In genomic region chr8:82863745-82864520, GRCm38 (mm10) we compare ENCODE assay signal across 8 mouse cellular contexts. TPM values are rescaled to one million over a fixed set of nuclear protein-coding genes. Genes with fewer than 3 reads are reported as not detected.
A peak's percentile ranks its signal among the peaks of the same experiment; 100 is the strongest.
DNase-seq lines count a peak whose midpoint lies in the region; ATAC-seq lines count a peak whose summit lies in the region.

No protein-coding gene starts in this region.

- peak overlapping the region; percentile 89 for H3K4me2 ChIP-seq in hindbrain, embryonic 13.5 days

- H3K4me1 ChIP-seq in hindbrain, embryonic 13.5 days (replicated peaks) = peaks cover 33% of the 10 kb centered on the region
- peaks cover 50% of the 10 kb centered on the region for H3K4me1 ChIP-seq in megakaryocyte, embryonic 14.5 days

- H3K27ac ChIP-seq in hindbrain, embryonic 13.5 days = peak overlapping the region; percentile 95

- peak; percentile 63 for DNase-seq in NIH3T3 (ENCODE audit: low read depth)
- peak; percentile 64 for DNase-seq in cerebellum, adult 8-10 months
- DNase-seq in frontal cortex, postnatal 10 days (ENCODE audit: low spot score in 2 of 2) = peak; percentile 32 to 56
- DNase-seq in left cerebral cortex, adult 8-10 months (ENCODE audit: low spot score in 2 of 2) = peak; percentile 40 to 53
- DNase-seq in right cerebral cortex, postnatal 25 days = peak; percentile 52

- WGBS in hindbrain, embryonic 13.5 days = under 1% methylated on average over 72 of the region's 80 CpGs

- ATAC-seq in hindbrain, embryonic 13.5 days (ENCODE audit: low FRiP score) = peak; percentile 83
- no peak for ATAC-seq in activated CD4-positive, CD25-positive, alpha-beta regulatory T cell, adult 4 months

- peak overlapping the region; percentile 84 for H3K4me3 ChIP-seq in hindbrain, embryonic 13.5 days
- H3K4me3 ChIP-seq in megakaryocyte, embryonic 14.5 days (replicated peaks) = peak overlapping the region; percentile 100

- peak overlapping the region; percentile 93 for H3K9ac ChIP-seq in hindbrain, embryonic 13.5 days

- no peaks in the 10 kb centered on the region for H3K36me3 ChIP-seq in hindbrain, embryonic 13.5 days
- peaks cover 13% of the 10 kb centered on the region for H3K36me3 ChIP-seq in megakaryocyte, embryonic 14.5 days (replicated peaks; ENCODE audit: low read length)

- no peaks in the 10 kb centered on the region for H3K27me3 ChIP-seq in hindbrain, embryonic 13.5 days
- H3K27me3 ChIP-seq in megakaryocyte, embryonic 14.5 days (replicated peaks) = peaks cover 9% of the 10 kb centered on the region

- no peaks in the 10 kb centered on the region for H3K9me3 ChIP-seq in hindbrain, embryonic 13.5 days
- no peaks in the 10 kb centered on the region for H3K9me3 ChIP-seq in megakaryocyte, embryonic 14.5 days

RNA-seq across cellular contexts. Expression of gene Rnf150, which starts 0.8 kb away (rescaled TPM):
- polyA plus RNA-seq in hindbrain, embryonic 13.5 days (2015; fragmentation: Nextera tagmentation; extraction: Ambion mirVana) = 2.5 and 2.7 TPM in 2 replicates
- total RNA-seq in left cerebral cortex, adult 8-10 months (2022) = 10 to 100 TPM; 45.4 to 53.8 (median 50.5) TPM
- polyA plus RNA-seq in megakaryocyte, embryonic 14.5 days (2012; ENCODE audit: insufficient read depth, low replicate concordance) = 0.58 and 0.97 TPM in 2 replicates
- not detected for polyA plus RNA-seq in activated CD4-positive, CD25-positive, alpha-beta regulatory T cell, adult 4 months (2017; shearing (Covaris generic))
